Mouse (Mus musculus) cerebellum, adult (tissue): ENCODE results near the gene Zbtb44.

Experiments
- ATAC-seq: cut with Nextera tagmentation; 2 replicates; pipeline ENCODE4 v1.9.2; 2017; ENCODE audit warnings: mild to moderate bottlenecking, moderate library complexity, mixed read lengths; ENCODE audit not compliant: insufficient number of reproducible peaks, low FRiP score, low TSS enrichment

The Zbtb44 gene

DNA sequence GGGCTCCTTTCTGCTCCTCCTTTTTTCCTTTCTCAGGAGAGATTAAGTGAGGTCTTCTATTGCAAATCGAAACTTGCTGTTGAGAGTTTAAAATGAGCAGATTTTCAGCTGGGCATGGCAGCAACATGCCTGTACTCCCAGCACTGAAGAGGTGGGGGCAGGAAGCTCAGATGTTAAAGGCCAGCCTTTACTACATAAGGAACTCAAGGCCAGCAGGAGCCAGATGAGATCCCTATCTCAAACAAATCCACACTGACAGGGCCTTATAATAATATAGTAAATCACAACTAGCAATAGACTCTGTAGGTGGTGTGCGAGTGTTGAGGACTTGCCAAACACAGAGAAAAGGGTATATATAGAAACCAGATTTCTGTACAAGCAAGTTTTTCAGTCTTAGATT is 28.3 kb downstream of the Zbtb44 start:
- no peak for ATAC-seq

- ATAC-seq = no peak
Measured at GRCm38 (mm10) chr9:31070706-31071105, 40.3 kb downstream of the Zbtb44 start.

DNA sequence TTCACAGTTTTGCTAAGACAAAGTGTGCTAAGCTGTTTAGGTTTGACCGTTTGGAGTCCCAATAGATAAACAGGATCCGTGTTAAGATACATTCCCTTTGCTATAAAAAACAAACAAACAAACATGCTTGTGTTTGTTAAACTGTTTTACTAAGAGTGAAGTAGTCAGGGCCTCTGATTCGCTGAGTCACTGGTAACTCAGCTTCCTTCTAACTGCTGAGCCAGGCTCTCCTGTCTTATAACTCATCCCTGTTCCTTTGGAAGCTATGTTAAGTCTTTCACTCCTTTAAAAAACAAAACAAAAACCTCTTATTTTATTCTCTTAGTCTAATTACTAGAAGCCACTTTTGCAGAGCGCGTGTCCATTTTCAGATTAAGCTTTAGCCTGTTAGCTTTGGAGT is 41.8 kb downstream of the Zbtb44 start:
- ATAC-seq = no peak

DNA sequence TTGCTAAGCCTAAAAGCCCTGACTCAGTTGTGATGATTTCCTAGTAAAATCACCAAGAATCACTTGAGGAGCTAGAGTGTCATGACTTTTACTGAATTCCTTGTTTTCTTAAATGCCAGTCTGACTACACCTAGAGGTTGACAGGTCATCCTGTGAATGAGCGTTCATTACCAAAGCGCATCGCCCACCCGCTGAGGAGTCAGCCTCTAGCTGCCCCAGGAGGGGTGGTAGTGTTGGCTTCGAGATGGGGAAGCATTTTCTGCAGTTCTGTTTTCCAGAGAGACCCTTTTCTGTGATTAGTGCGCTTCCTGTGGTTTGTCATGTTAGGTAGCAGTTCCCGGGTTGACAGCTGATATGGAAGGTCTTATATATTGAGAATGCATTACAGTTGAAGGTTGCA is 43.4 kb downstream of the Zbtb44 start:
- no peak for ATAC-seq

DNA sequence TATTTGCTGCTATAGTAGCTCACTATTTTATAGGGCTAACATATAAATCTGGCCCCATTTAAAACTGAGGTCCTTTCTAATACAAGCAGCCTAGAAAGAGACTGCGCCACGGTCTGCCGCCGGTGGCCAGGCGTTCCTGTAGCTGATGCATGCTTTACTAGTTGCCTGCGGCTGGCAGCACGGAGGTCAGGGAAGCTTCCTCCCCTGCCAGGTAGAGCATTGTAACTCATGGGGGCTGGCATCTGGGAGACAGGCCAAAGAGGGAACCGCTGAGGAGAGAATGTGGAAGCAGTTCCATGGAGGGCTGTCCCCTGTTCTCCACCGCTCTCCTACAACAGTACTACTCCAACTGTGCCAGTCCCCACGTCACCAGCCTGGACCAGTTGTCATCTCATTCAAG is 44.4 kb downstream of the Zbtb44 start:
- no peak for ATAC-seq

DNA sequence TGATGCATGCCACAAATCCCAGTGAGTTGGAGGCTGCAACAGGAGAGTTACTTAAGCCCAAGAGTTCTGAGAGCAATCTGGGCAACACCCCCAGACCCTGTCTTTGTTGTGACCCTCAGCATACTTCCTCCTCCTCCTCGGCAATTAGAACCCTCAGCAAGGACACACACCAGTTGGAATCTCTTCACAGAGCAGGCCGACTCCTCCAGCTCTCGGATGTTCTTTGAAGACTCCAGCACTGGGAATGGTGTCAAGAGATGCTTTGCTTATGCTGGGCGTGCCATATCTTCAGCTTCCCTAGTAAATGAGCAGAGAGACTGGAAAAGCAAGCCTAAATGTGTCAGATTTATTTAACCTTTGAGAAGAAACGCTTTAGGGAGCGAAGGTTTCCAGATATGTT is 50.3 kb downstream of the Zbtb44 start:
- ATAC-seq = no peak

DNA sequence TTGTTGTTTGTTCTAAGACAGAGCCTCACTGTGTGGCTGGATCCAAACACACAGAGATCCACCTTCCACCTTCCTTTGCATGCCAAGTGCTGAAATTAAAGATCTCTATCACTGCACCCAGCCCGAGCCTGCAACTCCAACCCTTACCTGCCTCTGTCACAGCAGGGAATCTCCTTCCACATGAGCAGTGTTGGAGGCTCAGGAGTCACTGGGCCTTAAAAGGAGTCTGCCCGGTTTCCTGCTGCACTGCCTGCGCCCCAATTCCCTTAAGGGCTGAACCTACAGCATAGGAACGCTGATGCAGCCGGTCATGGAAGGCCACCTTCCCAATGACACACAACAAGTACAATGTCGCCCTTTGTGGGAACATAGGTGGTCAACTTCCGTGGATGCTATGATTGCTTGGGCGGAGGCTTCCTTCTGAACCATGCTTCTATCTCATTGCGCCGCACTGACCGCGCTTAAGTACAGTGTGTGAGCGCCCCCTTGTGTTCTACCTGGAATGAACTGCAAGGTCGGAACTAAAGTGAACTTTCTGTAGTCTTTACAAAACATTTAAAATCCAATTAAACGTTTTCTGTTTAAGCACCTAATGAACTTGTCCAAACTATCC is 51.7 kb downstream of the Zbtb44 start:
- peak; percentile 71 for ATAC-seq

DNA sequence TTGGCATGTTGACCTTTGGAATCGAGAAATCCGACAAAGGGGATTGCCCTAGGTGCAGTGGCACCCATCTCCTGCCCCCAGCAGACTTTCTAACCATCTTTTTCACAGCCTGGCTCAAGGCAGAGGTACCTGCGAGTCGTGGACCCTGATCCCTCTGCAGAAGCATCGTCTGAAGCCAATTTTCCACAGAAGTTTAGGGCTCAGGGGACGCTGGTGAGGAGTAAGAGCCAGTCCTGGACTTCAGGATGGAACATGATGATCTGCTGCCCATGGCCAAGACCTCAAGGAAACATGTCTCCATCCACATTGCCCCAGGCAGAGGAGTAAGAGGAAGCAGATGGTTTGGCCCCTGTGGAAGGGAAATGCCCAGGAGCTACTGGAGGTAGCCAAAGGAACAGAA is 52.3 kb downstream of the Zbtb44 start:
- no peak for ATAC-seq

- ATAC-seq = no peak
Measured at GRCm38 (mm10) chr9:31085556-31085955, 55.1 kb downstream of the Zbtb44 start.

GRCm38 (mm10) chr9:31086085-31086753 is 55.8 kb downstream of the Zbtb44 start:
- no peak for ATAC-seq

GRCm38 (mm10) chr9:31086754-31087145 is 56.3 kb downstream of the Zbtb44 start:
- no peak for ATAC-seq

GRCm38 (mm10) chr9:31087466-31087865 is 57.0 kb downstream of the Zbtb44 start:
- ATAC-seq = no peak

GRCm38 (mm10) chr9:31088116-31088515 is 57.7 kb downstream of the Zbtb44 start:
- no peak for ATAC-seq

- no peak for ATAC-seq
Measured at GRCm38 (mm10) chr9:31088883-31089282, 58.4 kb downstream of the Zbtb44 start.

DNA sequence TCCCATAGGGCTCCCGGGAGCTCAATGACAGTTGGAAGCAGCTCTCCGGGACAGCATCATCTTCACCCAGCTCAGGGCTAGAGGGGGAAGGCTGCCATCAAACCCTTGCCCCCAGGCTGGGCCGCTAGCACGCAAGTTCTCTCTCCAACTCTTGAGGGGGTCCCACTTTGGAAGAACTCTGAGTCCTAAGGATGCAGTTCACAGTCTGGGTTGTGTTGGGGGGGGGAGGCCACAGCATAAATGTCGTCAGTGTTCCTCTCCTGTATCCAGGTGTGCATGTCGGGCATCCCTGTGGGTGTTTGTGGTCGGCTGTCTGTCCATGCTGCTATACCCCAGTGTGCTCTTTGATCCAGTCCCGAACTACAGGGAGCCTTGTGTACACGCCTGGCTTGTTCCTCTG is 59.1 kb downstream of the Zbtb44 start:
- no peak for ATAC-seq

GRCm38 (mm10) chr9:31090081-31091023 is 59.9 kb downstream of the Zbtb44 start:
- ATAC-seq = peak; percentile 46

DNA sequence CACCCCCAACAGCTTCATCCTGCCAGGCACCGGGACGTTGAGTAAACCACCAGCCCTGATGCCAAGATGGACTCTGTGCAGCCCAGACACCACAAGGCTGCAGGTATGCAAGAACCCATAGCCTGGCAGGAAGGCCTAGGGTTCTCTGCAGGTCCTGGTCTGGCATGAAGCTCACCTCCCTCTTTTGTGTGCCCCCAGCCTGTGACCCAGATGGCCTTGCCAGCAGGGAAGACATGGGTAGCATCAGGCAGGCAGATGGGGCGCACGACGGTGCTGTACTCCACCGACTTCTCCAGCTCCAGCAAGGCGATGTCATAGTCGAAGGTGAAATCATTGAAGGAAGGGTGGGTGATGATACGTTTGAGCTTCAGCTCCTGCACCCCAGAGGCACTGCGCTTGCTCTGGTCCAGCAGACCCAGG is 60.7 kb downstream of the Zbtb44 start:
- peak; percentile 37; the same call in 1 of the 2 replicates for ATAC-seq

DNA sequence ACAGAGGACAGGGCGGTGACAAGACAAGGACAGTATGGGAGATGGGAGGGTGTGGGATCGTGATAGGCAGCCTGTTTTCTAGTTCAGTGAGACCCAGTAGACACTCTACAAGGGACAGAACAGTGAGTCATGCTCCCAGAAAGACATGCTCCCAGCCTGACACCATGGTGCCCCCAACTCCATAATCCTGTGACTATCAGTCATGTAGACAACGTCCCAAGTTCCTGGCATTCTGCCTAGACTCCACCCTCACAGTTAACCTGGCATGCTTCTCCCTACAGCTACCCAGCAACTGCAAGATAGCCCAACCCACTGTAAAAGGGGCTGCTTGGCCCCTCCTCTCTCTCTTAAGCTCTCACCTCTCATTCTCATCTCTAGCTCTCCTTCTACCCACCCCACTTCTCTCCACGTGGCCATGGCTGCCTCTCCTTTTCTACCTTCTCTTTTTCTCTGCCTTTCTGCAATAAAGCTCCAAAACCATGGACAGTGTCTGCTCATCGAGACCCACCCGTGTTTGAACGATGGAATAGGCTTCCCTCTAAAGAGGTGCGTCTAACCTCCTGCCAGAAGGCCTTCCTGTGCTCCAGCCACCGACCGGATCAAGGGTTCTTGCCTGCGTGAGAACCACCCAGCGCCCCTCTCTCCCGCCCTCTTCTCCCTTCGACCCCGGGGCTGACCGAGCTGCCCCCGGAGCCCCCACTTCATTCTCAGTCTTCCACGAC is 61.8 kb downstream of the Zbtb44 start:
- ATAC-seq = no peak

DNA sequence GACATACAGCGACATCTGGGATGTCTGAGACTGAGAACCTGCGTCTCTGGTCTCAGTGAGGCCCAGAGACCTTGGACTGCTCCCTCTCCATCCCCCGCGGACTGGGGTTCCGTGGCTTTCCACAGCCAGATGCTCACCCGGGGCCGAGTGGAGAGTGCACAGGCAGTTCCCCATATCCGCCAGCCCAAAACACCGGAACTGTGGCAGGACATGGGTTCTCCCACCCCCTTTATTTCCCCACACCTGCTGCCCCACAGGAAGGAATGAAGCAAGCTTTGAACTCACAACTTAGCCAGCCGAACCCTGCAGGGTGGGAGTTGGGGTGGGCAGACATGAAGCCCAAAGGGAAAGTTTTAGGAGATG is 62.4 kb downstream of the Zbtb44 start:
- no peak for ATAC-seq
